Mouse (Mus musculus) embryonic facial prominence, embryonic 13.5 days (tissue): ENCODE data around the gene Gm525. TPM values are rescaled to one million over a fixed set of nuclear protein-coding genes. Genes with fewer than 3 reads are reported as not detected.

Experiments used
- ATAC-seq: fragments of 200-750 bp; cut with Nextera tagmentation; 2 replicates; pipeline ENCODE4 v1.8.0; 2017; ENCODE audit warnings: low read depth; ENCODE audit not compliant: insufficient number of reproducible peaks, insufficient read depth, low FRiP score, low TSS enrichment
- H3K27ac ChIP-seq: fragments of 300-500 bp; sonication (generic); 2 replicates; pipeline ENCODE4 v1.5.1; 2015; ENCODE audit warnings: moderate library complexity, mild to moderate bottlenecking, inconsistent platforms
- H3K27me3 ChIP-seq: fragments of 300-500 bp; sonication (generic); 2 replicates; pipeline ENCODE4 v1.6.1; 2015; ENCODE audit warnings: mild to moderate bottlenecking, inconsistent platforms
- H3K36me3 ChIP-seq: fragments of 300-500 bp; sonication (generic); 2 replicates; pipeline ENCODE4 v1.6.1; 2015; ENCODE audit warnings: mild to moderate bottlenecking, inconsistent platforms
- H3K4me1 ChIP-seq: fragments of 300-500 bp; sonication (generic); 2 replicates; pipeline ENCODE4 v1.6.1; 2015; ENCODE audit warnings: inconsistent platforms
- H3K4me2 ChIP-seq: fragments of 300-500 bp; sonication (generic); 2 replicates; pipeline ENCODE4 v1.6.1; 2015; ENCODE audit warnings: moderate library complexity, mild to moderate bottlenecking, inconsistent platforms
- H3K4me3 ChIP-seq: fragments of 300-500 bp; sonication (generic); 2 replicates; pipeline ENCODE4 v1.5.1; 2015; ENCODE audit warnings: mild to moderate bottlenecking, inconsistent platforms
- H3K9ac ChIP-seq: fragments of 300-500 bp; sonication (generic); 2 replicates; pipeline ENCODE4 v1.6.1; 2015; ENCODE audit warnings: mild to moderate bottlenecking, inconsistent platforms
- H3K9me3 ChIP-seq: fragments of 300-500 bp; sonication (generic); 2 replicates; pipeline ENCODE4 v1.6.1; 2016; ENCODE audit warnings: inconsistent platforms
- WGBS: fragments of 180-500 bp; shearing (Covaris S2); methylation state at CpG from one replicate; pipeline ENCODE4 v1.1.7; 2015; ENCODE audit warnings: mixed read lengths; 5-methylcytosine and 5-hydroxymethylcytosine counted together
- polyA plus RNA-seq: library from polyadenylated mRNA; unstranded; fragments of >200 nt; fragmentation: Nextera tagmentation; extraction: Ambion mirVana; gene quantifications from 2 replicates; pipeline ENCODE4 v1.2.1, GENCODE M21; 2015

The Gm525 gene
- polyA plus RNA-seq, 1 experiment from 2014 or later, result 2.0 TPM

- H3K4me1 ChIP-seq, result no peaks in the 10 kb centered on the region
- no peak overlapping the region for H3K27ac ChIP-seq
- H3K4me3 ChIP-seq, result no peak overlapping the region
- no peaks in the 10 kb centered on the region for H3K27me3 ChIP-seq
- no peak overlapping the region for H3K9ac ChIP-seq
- no peak overlapping the region for H3K4me2 ChIP-seq
- H3K36me3 ChIP-seq, result no peaks in the 10 kb centered on the region
- no peaks in the 10 kb centered on the region for H3K9me3 ChIP-seq
- 98% methylated on average over 3 of the region's 3 CpGs for WGBS
- no peak for ATAC-seq
Observed at GRCm38 (mm10) chr11:89065297-89065696, 8.3 kb upstream of the Gm525 start.

- Histone ChIP-seq H3K9me3 (no peaks in the 10 kb centered on the region), H3K4me3 (no peak overlapping the region), H3K36me3 (no peaks in the 10 kb centered on the region), H3K4me1 (no peaks in the 10 kb centered on the region), H3K9ac (no peak overlapping the region), H3K27ac (no peak overlapping the region), H3K27me3 (no peaks in the 10 kb centered on the region), H3K4me2 (no peak overlapping the region)
- 81% methylated on average over 6 of the region's 6 CpGs for WGBS
- ATAC-seq, result no peak
Observed at GRCm38 (mm10) chr11:89066126-89066525, 7.5 kb upstream of the Gm525 start.

GRCm38 (mm10) chr11:89066750-89067149, 6.9 kb upstream of the Gm525 start, which contains the start of gene Dgke:
TSS of gene Dgke (minus strand) at chr11:89066850.
- H3K9me3 ChIP-seq, result no peaks in the 10 kb centered on the region
- no peaks in the 10 kb centered on the region for H3K4me1 ChIP-seq
- no peaks in the 10 kb centered on the region for H3K36me3 ChIP-seq
- no peak within 1 kb of the TSS for H3K4me2 ChIP-seq
- H3K27ac ChIP-seq, result no peak within 1 kb of the TSS
- no peaks in the 10 kb centered on the region for H3K27me3 ChIP-seq
- no peak within 1 kb of the TSS for H3K4me3 ChIP-seq
- 100% methylated on average over 1 of the region's 1 CpGs for WGBS
- ATAC-seq, result no peak
- H3K9ac ChIP-seq, result no peak within 1 kb of the TSS

DNA sequence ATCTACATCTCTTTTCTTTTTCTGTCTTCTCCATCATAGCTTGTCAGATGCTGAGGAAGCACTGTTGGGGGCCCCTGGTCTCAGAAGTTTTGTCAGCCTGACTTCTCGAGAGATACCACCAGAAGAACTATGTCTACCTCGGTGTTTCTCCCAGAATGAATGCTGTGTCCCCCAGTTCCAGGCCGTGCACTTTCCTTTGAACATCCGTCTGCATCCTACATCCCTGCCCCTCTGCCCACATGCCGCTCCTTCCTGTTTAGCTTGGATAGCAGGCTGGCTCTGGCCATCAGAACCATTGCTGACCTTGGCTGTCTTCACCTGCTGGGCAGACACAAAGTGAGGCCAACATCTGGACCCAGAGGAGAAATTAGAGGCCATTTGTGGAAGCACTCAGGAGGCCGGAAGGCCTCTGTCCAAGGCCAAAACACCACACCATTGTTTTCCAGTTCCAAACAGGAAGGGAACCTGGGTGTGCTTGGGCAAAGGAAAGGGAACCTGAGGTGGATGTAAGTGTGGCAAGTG, 6.3 kb upstream of the Gm525 start:
- H3K9me3 ChIP-seq, result no peaks in the 10 kb centered on the region
- ATAC-seq, result no peak
- no peaks in the 10 kb centered on the region for H3K36me3 ChIP-seq
- no peaks in the 10 kb centered on the region for H3K4me1 ChIP-seq
- no peak overlapping the region for H3K4me3 ChIP-seq
- no peak overlapping the region for H3K9ac ChIP-seq
- H3K27me3 ChIP-seq, result no peaks in the 10 kb centered on the region
- no peak overlapping the region for H3K4me2 ChIP-seq
- H3K27ac ChIP-seq, result no peak overlapping the region
- 64% methylated on average over 6 of the region's 6 CpGs for WGBS

DNA sequence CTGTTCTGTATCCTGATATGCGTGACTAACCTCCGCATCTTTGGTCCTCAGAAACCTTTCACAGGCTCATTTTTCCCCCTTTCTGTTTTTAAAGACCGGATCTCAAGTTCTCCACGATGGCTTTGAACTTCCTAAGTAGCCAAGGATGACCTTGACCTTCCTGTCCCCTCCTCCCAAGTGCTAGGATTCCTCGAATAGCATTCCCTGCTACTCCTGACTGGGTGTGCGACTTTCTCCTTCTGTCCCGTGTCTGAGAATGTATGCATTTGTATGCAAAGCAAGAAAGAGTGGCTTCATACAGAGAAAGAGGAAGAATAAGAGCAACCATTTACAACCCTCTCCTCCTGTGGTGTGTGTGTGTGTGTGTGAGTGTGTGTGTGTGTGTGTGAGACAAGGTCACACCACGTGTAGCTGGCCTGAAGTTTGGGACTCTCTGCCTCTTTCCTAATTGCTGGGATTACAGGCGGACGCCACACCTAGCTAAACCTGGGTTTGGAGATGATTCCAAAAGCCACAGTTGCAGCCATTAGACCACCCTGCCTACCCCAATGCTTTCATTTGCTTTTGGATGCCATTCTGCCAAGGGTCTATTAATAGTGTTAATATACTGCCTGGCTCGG, 5.7 kb upstream of the Gm525 start:
- Histone ChIP-seq H3K4me2 (no peak overlapping the region), H3K9me3 (no peaks in the 10 kb centered on the region), H3K9ac (no peak overlapping the region), H3K27me3 (no peaks in the 10 kb centered on the region), H3K27ac (no peak overlapping the region), H3K4me3 (no peak overlapping the region), H3K36me3 (no peaks in the 10 kb centered on the region), H3K4me1 (no peaks in the 10 kb centered on the region)
- no peak for ATAC-seq
- 50% methylated on average over 11 of the region's 11 CpGs for WGBS

- H3K9ac ChIP-seq, result no peak overlapping the region
- H3K4me1 ChIP-seq, result no peaks in the 10 kb centered on the region
- no peak overlapping the region for H3K4me3 ChIP-seq
- no peaks in the 10 kb centered on the region for H3K27me3 ChIP-seq
- ATAC-seq, result no peak
- no peak overlapping the region for H3K27ac ChIP-seq
- H3K36me3 ChIP-seq, result no peaks in the 10 kb centered on the region
- WGBS, result 94% methylated on average over 14 of the region's 14 CpGs
- H3K9me3 ChIP-seq, result no peaks in the 10 kb centered on the region
- H3K4me2 ChIP-seq, result no peak overlapping the region
Observed at GRCm38 (mm10) chr11:89068649-89069048, 5.0 kb upstream of the Gm525 start.

GRCm38 (mm10) chr11:89069303-89069702, 4.3 kb upstream of the Gm525 start:
- Histone ChIP-seq H3K4me2 (no peak overlapping the region), H3K9ac (no peak overlapping the region)
- 31% methylated on average over 6 of the region's 6 CpGs for whole genome bisulfite sequencing

GRCm38 (mm10) chr11:89071522-89071921, 2.1 kb upstream of the Gm525 start:
- Histone ChIP-seq H3K36me3 (no peaks in the 10 kb centered on the region), H3K27ac (no peak overlapping the region), H3K27me3 (no peaks in the 10 kb centered on the region), H3K4me1 (no peaks in the 10 kb centered on the region), H3K9me3 (no peaks in the 10 kb centered on the region), H3K4me2 (no peak overlapping the region), H3K9ac (no peak overlapping the region), H3K4me3 (no peak overlapping the region)
- 72% methylated on average over 5 of the region's 5 CpGs for WGBS
- no peak for ATAC-seq

More at GRCm38 (mm10) chr11:89069303-89069702, 4.3 kb upstream of the Gm525 start:
- H3K4me3 ChIP-seq, result no peak overlapping the region
- H3K27me3 ChIP-seq, result no peaks in the 10 kb centered on the region
- H3K9me3 ChIP-seq, result no peaks in the 10 kb centered on the region
- no peak overlapping the region for H3K27ac ChIP-seq
- H3K4me1 ChIP-seq, result no peaks in the 10 kb centered on the region
- H3K36me3 ChIP-seq, result no peaks in the 10 kb centered on the region
- ATAC-seq, result no peak

DNA sequence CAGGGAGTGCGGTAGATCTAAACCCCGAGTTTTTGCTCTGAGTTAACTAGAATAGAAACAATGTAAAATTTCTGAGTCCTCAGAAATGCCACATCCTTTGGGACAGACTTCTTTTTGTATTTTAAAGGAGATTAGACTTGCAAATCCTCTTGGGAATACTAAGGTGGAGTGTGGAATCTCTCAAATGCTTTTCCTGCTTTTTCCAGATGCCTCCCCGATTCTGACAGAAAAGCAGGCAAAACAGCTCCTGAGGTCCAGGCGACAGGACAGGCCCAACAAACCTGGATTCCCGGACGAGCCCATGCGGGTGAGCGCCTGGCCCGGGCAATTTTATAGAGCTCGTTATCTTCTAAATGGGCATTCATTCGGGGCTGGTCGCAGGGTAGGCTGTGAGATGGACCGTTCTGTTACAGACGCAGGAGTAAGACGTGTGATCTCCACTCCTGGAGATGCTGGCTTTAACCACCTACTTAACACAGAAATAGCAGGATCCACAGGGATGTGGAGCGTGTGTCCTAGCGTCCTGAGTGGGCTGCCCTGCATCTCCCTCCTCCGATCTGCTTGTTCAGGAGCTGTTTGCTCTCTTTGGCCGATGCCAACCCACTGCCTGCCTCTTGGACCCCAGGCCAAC, 1.3 kb downstream of the Gm525 start:
- Histone ChIP-seq H3K27ac (no peak overlapping the region), H3K27me3 (no peaks in the 10 kb centered on the region), H3K4me3 (no peak overlapping the region), H3K4me1 (no peaks in the 10 kb centered on the region), H3K9me3 (no peaks in the 10 kb centered on the region), H3K9ac (no peak overlapping the region), H3K36me3 (no peaks in the 10 kb centered on the region), H3K4me2 (no peak overlapping the region)
- 55% methylated on average over 19 of the region's 19 CpGs for WGBS
- no peak for ATAC-seq

GRCm38 (mm10) chr11:89076370-89076821, 2.8 kb downstream of the Gm525 start:
- Histone ChIP-seq H3K9ac (no peak overlapping the region), H3K4me2 (no peak overlapping the region), H3K9me3 (no peaks in the 10 kb centered on the region), H3K4me1 (no peaks in the 10 kb centered on the region), H3K4me3 (no peak overlapping the region), H3K27me3 (no peaks in the 10 kb centered on the region), H3K36me3 (no peaks in the 10 kb centered on the region), H3K27ac (no peak overlapping the region)
- no peak for ATAC-seq
- 83% methylated on average over 4 of the region's 4 CpGs for WGBS

DNA sequence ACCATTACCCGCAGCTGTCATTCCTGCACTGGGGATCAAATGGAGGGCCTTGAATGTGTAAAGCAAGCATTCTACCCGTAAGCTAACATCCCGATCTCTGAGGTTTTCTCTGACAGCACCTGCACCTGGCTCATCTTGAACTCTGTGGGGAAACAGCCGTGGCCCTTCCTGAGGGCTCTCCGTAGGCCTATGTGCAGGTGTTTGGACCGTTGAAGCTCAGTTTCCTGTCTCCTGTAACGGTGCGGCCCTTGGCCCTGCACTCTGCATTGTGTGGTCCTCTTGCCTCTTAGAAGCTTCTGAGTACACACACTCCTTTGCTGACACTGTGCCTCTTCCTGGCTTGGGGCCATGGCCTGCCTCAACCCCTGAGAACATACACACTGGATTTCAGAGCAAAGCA, 4.0 kb downstream of the Gm525 start:
- no peak overlapping the region for H3K4me3 ChIP-seq
- WGBS, result 86% methylated on average over 8 of the region's 8 CpGs
- H3K27ac ChIP-seq, result no peak overlapping the region
- no peaks in the 10 kb centered on the region for H3K4me1 ChIP-seq
- H3K27me3 ChIP-seq, result no peaks in the 10 kb centered on the region
- no peak overlapping the region for H3K9ac ChIP-seq
- H3K4me2 ChIP-seq, result no peak overlapping the region
- no peaks in the 10 kb centered on the region for H3K9me3 ChIP-seq
- no peaks in the 10 kb centered on the region for H3K36me3 ChIP-seq
- no peak for ATAC-seq

GRCm38 (mm10) chr11:89078305-89078704, 4.7 kb downstream of the Gm525 start:
- Histone ChIP-seq H3K9ac (no peak overlapping the region), H3K27ac (no peak overlapping the region), H3K4me3 (no peak overlapping the region), H3K9me3 (no peaks in the 10 kb centered on the region), H3K36me3 (no peaks in the 10 kb centered on the region), H3K27me3 (no peaks in the 10 kb centered on the region), H3K4me1 (no peaks in the 10 kb centered on the region), H3K4me2 (no peak overlapping the region)
- ATAC-seq, result no peak
- WGBS, result 90% methylated on average over 3 of the region's 3 CpGs
